In the genomic region with DNA sequence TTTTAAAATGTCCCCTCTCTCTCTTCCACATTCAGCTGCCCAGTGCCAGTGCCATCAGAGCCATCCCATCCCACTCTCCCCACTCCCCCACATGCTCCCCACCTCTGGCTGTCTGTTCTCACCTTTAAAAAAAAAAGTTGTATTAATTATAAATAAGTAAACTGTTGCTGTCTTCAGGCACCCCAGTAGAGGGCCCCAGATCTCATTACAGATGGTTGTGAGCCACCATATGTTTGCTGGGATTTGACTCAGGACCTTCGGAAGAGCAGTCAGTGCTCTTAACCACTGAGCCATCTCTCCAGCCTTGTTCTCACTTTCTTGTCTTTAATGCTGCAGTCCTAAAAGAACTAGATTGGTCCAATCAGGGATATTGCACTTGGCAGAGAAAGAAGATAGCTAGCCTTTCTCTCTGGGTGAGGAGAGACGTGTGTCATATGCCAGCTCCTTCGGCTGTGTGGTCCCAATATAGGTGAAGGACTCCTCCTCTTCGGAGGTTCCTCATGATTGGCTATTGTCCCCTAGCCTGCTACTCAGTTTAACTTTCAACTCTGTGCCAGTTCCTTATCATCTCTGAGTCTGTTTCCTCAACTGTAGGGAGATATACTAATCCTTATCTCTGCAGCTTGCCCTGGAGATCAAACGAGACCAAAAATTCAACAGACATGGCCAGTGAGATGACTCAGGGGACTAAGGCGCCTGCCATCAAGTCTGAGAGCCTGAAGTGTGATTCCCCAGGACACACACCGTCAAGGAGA, we compare ENCODE assay signal across 13 mouse cellular contexts.
DNase-seq lines count a peak whose midpoint lies in the region; ATAC-seq and TF ChIP-seq lines count a peak whose summit lies in the region.
"Had no signal": no experiment of that assay in that cellular context is flagged by ENCODE, and none has a peak within 500 bp of the region (broad histone marks: within the 10 kb centered on the region; RNA-seq: fewer than 3 reads in every experiment).

No protein-coding gene starts in this region.

- H3K27ac ChIP-seq in kidney, postnatal 0 days, result no peak overlapping the region
- peak overlapping the region; percentile 71 for H3K27ac ChIP-seq in MEL (ENCODE audit: control insufficient read depth, low read depth, low read length)
- peak overlapping the region; percentile 92 for H3K27ac ChIP-seq in liver, postnatal 0 days (ENCODE audit: low read depth)
- H3K27ac ChIP-seq in forebrain, embryonic 15.5 days (replicated peaks), result no peak overlapping the region
- H3K27ac ChIP-seq: heart, embryonic 13.5 days; hindbrain, embryonic 15.5 days; midbrain, embryonic 12.5 days had no signal

- 75% methylated on average over 7 of the region's 7 CpGs for WGBS in kidney, postnatal 0 days
- 40% methylated on average over 7 of the region's 7 CpGs for WGBS in liver, postnatal 0 days (ENCODE audit: insufficient replicate concordance)
- 89% methylated on average over 7 of the region's 7 CpGs for WGBS in forebrain, embryonic 15.5 days

- H3K79me2 ChIP-seq in MEL (ENCODE audit: control insufficient read depth, insufficient read depth, low read length, poor library complexity), result no peaks in the 10 kb centered on the region

- H3K4me2 ChIP-seq in kidney, postnatal 0 days (ENCODE audit: low read length), result no peak overlapping the region
- peak overlapping the region; percentile 52 for H3K4me2 ChIP-seq in liver, postnatal 0 days (ENCODE audit: low read depth, low read length)
- H3K4me2 ChIP-seq in forebrain, embryonic 15.5 days (replicated peaks), result no peak overlapping the region
- H3K4me2 ChIP-seq: heart, embryonic 13.5 days; hindbrain, embryonic 15.5 days; midbrain, embryonic 12.5 days had no signal

- no peak for DNase-seq in kidney, postnatal 0 days (ENCODE audit: low spot score)
- no peak for DNase-seq in kidney, adult 11 months
- DNase-seq in MEL (ENCODE audit: low read depth, low spot score) (peak; percentile 85), MN1 (ENCODE audit: low spot score) (no peak)
- DNase-seq in liver, postnatal 0 days, result no peak
- DNase-seq in cerebellum, adult 9-11 months, result no peak
- DNase-seq: kidney, postnatal 25 days; lung, adult 18-20 months had no signal

- TF ChIP-seq EP300 in MEL (IDR thresholded peaks at IDR 0.05; ENCODE audit: low read depth in 1 of 2, low read length in 2 of 2), result peak; percentile 91 to 95
- peak; percentile 83 for TF ChIP-seq EP300 in liver, postnatal 0 days (IDR thresholded peaks at IDR 0.05; ENCODE audit: low read depth)

- 0 out of 2 replicates have a peak, but pooled peaks cover 4% of the 10 kb centered on the region for H3K4me1 ChIP-seq in kidney, postnatal 0 days (replicated peaks; ENCODE audit: insufficient read depth, low read length)
- H3K4me1 ChIP-seq in MEL (ENCODE audit: control insufficient read depth in 1 of 2, insufficient read depth in 2 of 2, low read length in 2 of 2), result peaks cover 17 to 22% of the 10 kb centered on the region in 2 experiments
- H3K4me1 ChIP-seq in liver, postnatal 0 days (ENCODE audit: insufficient read depth), result peaks cover 26% of the 10 kb centered on the region
- no peaks in the 10 kb centered on the region for H3K4me1 ChIP-seq in forebrain, embryonic 15.5 days
- H3K4me1 ChIP-seq: hindbrain, embryonic 15.5 days; midbrain, embryonic 12.5 days had no signal

- H3K36me3 ChIP-seq in kidney, postnatal 0 days (ENCODE audit: insufficient read depth, low read length), result no peaks in the 10 kb centered on the region
- peaks cover 0 to 23% of the 10 kb centered on the region in 2 experiments; a peak in 2 of 4 replicates for H3K36me3 ChIP-seq in MEL (ENCODE audit: control insufficient read depth in 1 of 2, insufficient read depth in 2 of 2, low read length in 2 of 2)
- H3K36me3 ChIP-seq in liver, postnatal 0 days (replicated peaks; ENCODE audit: insufficient read depth, low read length), result no peaks in the 10 kb centered on the region
- H3K36me3 ChIP-seq in forebrain, embryonic 15.5 days, result no peaks in the 10 kb centered on the region
- H3K36me3 ChIP-seq: heart, embryonic 13.5 days; hindbrain, embryonic 15.5 days; midbrain, embryonic 12.5 days had no signal

- peak in 1 of 2 experiments; percentile 63; a peak in 2 of 4 replicates for TF ChIP-seq POLR2A in MEL (IDR thresholded peaks at IDR 0.05; ENCODE audit: control insufficient read depth in 1 of 2, insufficient read depth in 1 of 2, low read depth in 1 of 2, low read length in 2 of 2, poor library complexity in 1 of 2)

- peak; percentile 45 for TF ChIP-seq CTCF in kidney, postnatal 0 days (IDR thresholded peaks at IDR 0.05; ENCODE audit: low read depth)
- TF ChIP-seq CTCF in MEL (IDR thresholded peaks at IDR 0.05 in 2 of 3, conservative IDR thresholded peaks at IDR 0.05 in 1 of 3; ENCODE audit: control insufficient read depth in 1 of 3, insufficient read depth in 1 of 3, low read depth in 2 of 3, low read length in 3 of 3, poor library complexity in 1 of 3, severe bottlenecking in 1 of 3), result peak; percentile 18 to 51 (median 31); a peak in 5 of 6 replicates
- peak; percentile 50 for TF ChIP-seq CTCF in liver, postnatal 0 days (IDR thresholded peaks at IDR 0.05; ENCODE audit: low read depth)

- no peak overlapping the region for H3K4me3 ChIP-seq in kidney, postnatal 0 days (replicated peaks; ENCODE audit: low read depth, low read length)
- H3K4me3 ChIP-seq in MEL (ENCODE audit: control insufficient read depth in 1 of 2, insufficient read depth in 1 of 2, low read depth in 2 of 2, low read length in 2 of 2), result peak overlapping the region; percentile 37 to 40
- no peak overlapping the region for H3K4me3 ChIP-seq in liver, postnatal 0 days (ENCODE audit: low read depth, low read length)
- H3K4me3 ChIP-seq in forebrain, embryonic 15.5 days, result no peak overlapping the region
- H3K4me3 ChIP-seq: heart, embryonic 13.5 days; hindbrain, embryonic 15.5 days; midbrain, embryonic 12.5 days had no signal

- no peaks in the 10 kb centered on the region for H3K27me3 ChIP-seq in kidney, postnatal 0 days (ENCODE audit: insufficient read depth, low read length)
- no peaks in the 10 kb centered on the region for H3K27me3 ChIP-seq in MEL (ENCODE audit: control insufficient read depth in 1 of 2, insufficient read depth in 2 of 2, low read length in 2 of 2)
- no peaks in the 10 kb centered on the region for H3K27me3 ChIP-seq in liver, postnatal 0 days (ENCODE audit: insufficient read depth, low read length)
- no peaks in the 10 kb centered on the region for H3K27me3 ChIP-seq in forebrain, embryonic 15.5 days
- H3K27me3 ChIP-seq: heart, embryonic 13.5 days; hindbrain, embryonic 15.5 days had no signal

- peak; percentile 57 for TF ChIP-seq RAD21 in MEL (IDR thresholded peaks at IDR 0.05; ENCODE audit: low read depth, low read length)

- no peak for ATAC-seq in kidney, postnatal 0 days (replicated peaks; ENCODE audit: low FRiP score, low read depth)
- ATAC-seq in erythroid progenitor cell, adult 5-6 weeks (replicated peaks; ENCODE audit: low FRiP score, poor library complexity, severe bottlenecking), result peak; percentile 63
- peak; percentile 34 for ATAC-seq in liver, postnatal 0 days
- ATAC-seq in forebrain, embryonic 15.5 days (replicated peaks), result no peak

- H3K9ac ChIP-seq in kidney, postnatal 0 days (ENCODE audit: low read depth, low read length), result no peak overlapping the region
- peak overlapping the region; percentile 56 for H3K9ac ChIP-seq in MEL (ENCODE audit: control insufficient read depth, low read depth, low read length, poor library complexity, severe bottlenecking)
- peak overlapping the region; percentile 44 for H3K9ac ChIP-seq in liver, postnatal 0 days (replicated peaks)
- no peak overlapping the region for H3K9ac ChIP-seq in forebrain, embryonic 15.5 days (replicated peaks)
- H3K9ac ChIP-seq: heart, embryonic 13.5 days; hindbrain, embryonic 15.5 days; midbrain, embryonic 12.5 days had no signal

- no peaks in the 10 kb centered on the region for H3K9me3 ChIP-seq in kidney, postnatal 0 days (replicated peaks; ENCODE audit: low read length)
- no peaks in the 10 kb centered on the region for H3K9me3 ChIP-seq in MEL (replicated peaks; ENCODE audit: insufficient read depth, low read length)
- no peaks in the 10 kb centered on the region for H3K9me3 ChIP-seq in liver, postnatal 0 days (ENCODE audit: low read length)
- no peaks in the 10 kb centered on the region for H3K9me3 ChIP-seq in forebrain, embryonic 15.5 days
- H3K9me3 ChIP-seq: heart, embryonic 13.5 days; hindbrain, embryonic 15.5 days; midbrain, embryonic 12.5 days had no signal

TF ChIP-seq in MEL, 35 proteins besides CTCF, POLR2A, EP300 and RAD21 (continues in another document):
- TF ChIP-seq ETS1 (IDR thresholded peaks at IDR 0.05; ENCODE audit: low read depth, low read length) (peak; percentile 87), GABPA (IDR thresholded peaks at IDR 0.05; ENCODE audit: low read depth, low read length) (no peak), ZMIZ1 (IDR thresholded peaks at IDR 0.05; ENCODE audit: low read depth, low read length) (no peak), RCOR1 (IDR thresholded peaks at IDR 0.05; ENCODE audit: low read depth, low read length) (peak; percentile 61; the same call in 1 of the 2 replicates), TBP (IDR thresholded peaks at IDR 0.05; ENCODE audit: low read depth, low read length) (peak; percentile 69), CHD2 (IDR thresholded peaks at IDR 0.05; ENCODE audit: low read length) (peak; percentile 16; the same call in 1 of the 2 replicates), MYB (IDR thresholded peaks at IDR 0.05; ENCODE audit: low read depth, low read length) (peak; percentile 84), ZNF384 (IDR thresholded peaks at IDR 0.05; ENCODE audit: low read depth, low read length) (peak; percentile 78), HCFC1 (IDR thresholded peaks at IDR 0.05; ENCODE audit: low read depth, low read length) (no peak), ZC3H11A (IDR thresholded peaks at IDR 0.05; ENCODE audit: low read depth, low read length) (peak; percentile 42), MAFK (IDR thresholded peaks at IDR 0.05; ENCODE audit: borderline replicate concordance, low read depth, low read length) (peak; percentile 47; the same call in 1 of the 2 replicates), USF2 (IDR thresholded peaks at IDR 0.05; ENCODE audit: borderline replicate concordance in 1 of 2, insufficient read depth in 1 of 2, low read depth in 1 of 2, low read length in 2 of 2) (no peak), UBTF (IDR thresholded peaks at IDR 0.05; ENCODE audit: borderline replicate concordance, insufficient read depth, low read depth, low read length) (no peak), MXI1 (IDR thresholded peaks at IDR 0.05; ENCODE audit: low read depth, low read length) (0 out of 2 replicates have a peak, but pooled peaks have one; percentile 11), BHLHE40 (IDR thresholded peaks at IDR 0.05; ENCODE audit: borderline replicate concordance, low read depth, low read length) (peak; percentile 62; the same call in 1 of the 2 replicates), ELF1 (IDR thresholded peaks at IDR 0.05; ENCODE audit: low read depth, low read length) (0 out of 2 replicates have a peak, but pooled peaks have one; percentile 7), GATA1 (IDR thresholded peaks at IDR 0.05; ENCODE audit: low read depth, low read length) (peak; percentile 98), MAX (IDR thresholded peaks at IDR 0.05; ENCODE audit: low read length) (0 out of 2 replicates have a peak, but pooled peaks have one; percentile 3), MYC (IDR thresholded peaks at IDR 0.05; ENCODE audit: low read depth, low read length) (peak; percentile 47; the same call in 1 of the 2 replicates)

Comparison
In these comparisons a context has a peak if more than half of its experiments do, and no peak if none do; other contexts are left out.
1. ATAC-seq: peak in erythroid progenitor cell, adult 5-6 weeks (single experiment) and liver, postnatal 0 days (single experiment); none in kidney, postnatal 0 days (single experiment) and forebrain, embryonic 15.5 days (single experiment).
2. H3K27ac ChIP-seq: peak in MEL (single experiment) and liver, postnatal 0 days (single experiment); none in kidney, postnatal 0 days (single experiment) and forebrain, embryonic 15.5 days (single experiment).
3. H3K4me3 ChIP-seq: peak in MEL (2 of 2); none in kidney, postnatal 0 days (single experiment), liver, postnatal 0 days (single experiment) and forebrain, embryonic 15.5 days (single experiment).
4. H3K9ac ChIP-seq: peak in MEL (single experiment) and liver, postnatal 0 days (single experiment); none in kidney, postnatal 0 days (single experiment) and forebrain, embryonic 15.5 days (single experiment).
5. Peak in every context shown above with its lines, with median percentiles within 50 percentile points of each other: CTCF ChIP-seq.